Mouse (Mus musculus) intestine, embryonic 14.5 days (tissue): Measurements from ENCODE around the gene R3hcc1l. TPM values are rescaled to one million over a fixed set of nuclear protein-coding genes. Genes with fewer than 3 reads are reported as not detected.

Experiments used
- ATAC-seq: fragments of 200-750 bp; cut with Nextera tagmentation; replicated peaks from 2 replicates; pipeline ENCODE4 v1.8.0; 2017; ENCODE audit warnings: low read depth, moderate number of reproducible peaks, moderate TSS enrichment, moderate library complexity; ENCODE audit not compliant: low FRiP score, low TSS enrichment
- DNase-seq: peaks from one replicate; pipeline ENCODE4 v3.0.0-alpha.2; 2018; ENCODE audit warnings: low spot score
- H3K27ac ChIP-seq: fragments of 300-500 bp; sonication (generic); 2 replicates; pipeline ENCODE4 v1.5.1; 2014; ENCODE audit warnings: low read depth, mild to moderate bottlenecking, control low read depth
- H3K27me3 ChIP-seq: fragments of 300-500 bp; sonication (generic); replicated peaks from 2 replicates; pipeline ENCODE4 v1.6.1; 2014; ENCODE audit warnings: low read length, control low read depth; ENCODE audit not compliant: control insufficient read depth, insufficient read depth
- H3K36me3 ChIP-seq: fragments of 300-500 bp; sonication (generic); 2 replicates; pipeline ENCODE4 v1.6.1; 2014; ENCODE audit warnings: low read length, control low read depth; ENCODE audit not compliant: control insufficient read depth, insufficient read depth
- H3K4me1 ChIP-seq: fragments of 300-500 bp; sonication (generic); replicated peaks from 2 replicates; pipeline ENCODE4 v1.6.1; 2014; ENCODE audit warnings: low read length, control low read depth, mixed read lengths; ENCODE audit not compliant: control insufficient read depth, insufficient read depth
- H3K4me2 ChIP-seq: fragments of 300-500 bp; sonication (generic); 2 replicates; pipeline ENCODE4 v1.6.1; 2014; ENCODE audit warnings: low read length
- H3K4me3 ChIP-seq: fragments of 300-500 bp; sonication (generic); 2 replicates; pipeline ENCODE4 v1.5.1; 2014; ENCODE audit warnings: low read depth, low read length, control low read depth, mixed read lengths
- H3K9ac ChIP-seq: fragments of 300-500 bp; sonication (generic); 2 replicates; pipeline ENCODE4 v1.6.1; 2014; ENCODE audit warnings: mild to moderate bottlenecking, low read length
- H3K9me3 ChIP-seq: fragments of 300-500 bp; sonication (generic); 2 replicates; pipeline ENCODE4 v1.6.1; 2016; ENCODE audit warnings: low read length, control low read depth; ENCODE audit not compliant: control insufficient read depth
- WGBS: fragments of 180-500 bp; shearing (Covaris S2); extraction: QIAGEN DNeasy Blood & Tissue Kit; methylation state at CpG from one replicate; pipeline ENCODE4 v1.1.7; 2014; 5-methylcytosine and 5-hydroxymethylcytosine counted together
- polyA plus RNA-seq: library from polyadenylated mRNA; unstranded; fragments of >200 nt; fragmentation: Nextera tagmentation; extraction: Ambion mirVana; gene quantifications from 2 replicates; pipeline ENCODE4 v1.2.1, GENCODE M21; 2014

Gene R3hcc1l
- polyA plus RNA-seq, 1 experiment from 2014 or later, result 21.3 TPM

- no peak for DNase-seq
- Histone ChIP-seq H3K36me3 (peaks cover 17% of the 10 kb centered on the region), H3K9me3 (no peaks in the 10 kb centered on the region), H3K9ac (no peak overlapping the region), H3K27ac (no peak overlapping the region), H3K4me2 (no peak overlapping the region), H3K4me3 (no peak overlapping the region), H3K27me3 (no peaks in the 10 kb centered on the region), H3K4me1 (no peaks in the 10 kb centered on the region)
- WGBS, result 87% methylated on average over 3 of the region's 3 CpGs
- ATAC-seq, result no peak
Measured at GRCm38 (mm10) chr19:42563726-42564270, 45.2 kb downstream of the R3hcc1l start.

- no peak for ATAC-seq
- 88% methylated on average over 4 of the region's 4 CpGs for WGBS
Measured at GRCm38 (mm10) chr19:42566283-42567019, 47.9 kb downstream of the R3hcc1l start.

GRCm38 (mm10) chr19:42567020-42567419 is 48.5 kb downstream of the R3hcc1l start:
- Histone ChIP-seq H3K4me1 (no peaks in the 10 kb centered on the region), H3K36me3 (peaks cover 17% of the 10 kb centered on the region), H3K27me3 (no peaks in the 10 kb centered on the region), H3K9ac (no peak overlapping the region), H3K9me3 (no peaks in the 10 kb centered on the region), H3K4me3 (no peak overlapping the region), H3K27ac (no peak overlapping the region), H3K4me2 (no peak overlapping the region)
- no peak for ATAC-seq
- DNase-seq, result no peak

More at GRCm38 (mm10) chr19:42566283-42567019, 47.9 kb downstream of the R3hcc1l start:
- no peak overlapping the region for H3K27ac ChIP-seq
- H3K4me1 ChIP-seq, result no peaks in the 10 kb centered on the region
- no peak for DNase-seq
- no peak overlapping the region for H3K4me3 ChIP-seq
- H3K36me3 ChIP-seq, result peaks cover 17% of the 10 kb centered on the region
- no peaks in the 10 kb centered on the region for H3K9me3 ChIP-seq
- no peaks in the 10 kb centered on the region for H3K27me3 ChIP-seq
- no peak overlapping the region for H3K9ac ChIP-seq
- H3K4me2 ChIP-seq, result no peak overlapping the region

GRCm38 (mm10) chr19:42569076-42569475 is 50.5 kb downstream of the R3hcc1l start:
- Histone ChIP-seq H3K4me2 (no peak overlapping the region), H3K4me1 (no peaks in the 10 kb centered on the region), H3K4me3 (no peak overlapping the region), H3K36me3 (no peaks in the 10 kb centered on the region; the same call in 1 of the 2 replicates), H3K27me3 (no peaks in the 10 kb centered on the region), H3K9ac (no peak overlapping the region), H3K27ac (no peak overlapping the region), H3K9me3 (no peaks in the 10 kb centered on the region)
- no peak for DNase-seq
- 73% methylated on average over 2 of the region's 2 CpGs for WGBS
- ATAC-seq, result no peak

GRCm38 (mm10) chr19:42571291-42571690 is 52.7 kb downstream of the R3hcc1l start:
- Histone ChIP-seq H3K27ac (no peak overlapping the region), H3K4me3 (no peak overlapping the region), H3K4me1 (no peaks in the 10 kb centered on the region), H3K9me3 (no peaks in the 10 kb centered on the region), H3K4me2 (no peak overlapping the region), H3K36me3 (peaks cover 4% of the 10 kb centered on the region; the same call in 1 of the 2 replicates), H3K9ac (no peak overlapping the region), H3K27me3 (no peaks in the 10 kb centered on the region)
- DNase-seq (no peak), ATAC-seq (no peak)
- 77% methylated on average over 4 of the region's 4 CpGs for WGBS

- Histone ChIP-seq H3K4me3 (no peak overlapping the region), H3K4me1 (no peaks in the 10 kb centered on the region), H3K9me3 (no peaks in the 10 kb centered on the region), H3K9ac (no peak overlapping the region), H3K27ac (no peak overlapping the region), H3K27me3 (no peaks in the 10 kb centered on the region), H3K36me3 (peaks cover 4% of the 10 kb centered on the region; the same call in 1 of the 2 replicates), H3K4me2 (no peak overlapping the region)
- no peak for ATAC-seq
- no peak for DNase-seq
- WGBS, result 84% methylated on average over 2 of the region's 2 CpGs
Measured at GRCm38 (mm10) chr19:42575317-42575716, 56.8 kb downstream of the R3hcc1l start.

GRCm38 (mm10) chr19:42576856-42577255 is 58.3 kb downstream of the R3hcc1l start:
- H3K4me2 ChIP-seq, result no peak overlapping the region
- no peak for ATAC-seq
- no peaks in the 10 kb centered on the region for H3K9me3 ChIP-seq
- H3K36me3 ChIP-seq, result peaks cover 4% of the 10 kb centered on the region; the same call in 1 of the 2 replicates
- no peak overlapping the region for H3K4me3 ChIP-seq
- H3K27ac ChIP-seq, result no peak overlapping the region
- H3K27me3 ChIP-seq, result no peaks in the 10 kb centered on the region
- WGBS, result 57% methylated on average over 1 of the region's 1 CpGs
- H3K9ac ChIP-seq, result no peak overlapping the region
- no peak for DNase-seq
- no peaks in the 10 kb centered on the region for H3K4me1 ChIP-seq

GRCm38 (mm10) chr19:42578631-42579030 is 60.1 kb downstream of the R3hcc1l start:
- 65% methylated on average over 4 of the region's 4 CpGs for WGBS
- peaks cover 10% of the 10 kb centered on the region for H3K36me3 ChIP-seq
- no peak overlapping the region for H3K27ac ChIP-seq
- DNase-seq (no peak), ATAC-seq (no peak)
- no peak overlapping the region for H3K4me2 ChIP-seq
- H3K27me3 ChIP-seq, result no peaks in the 10 kb centered on the region
- no peak overlapping the region for H3K9ac ChIP-seq
- no peak overlapping the region for H3K4me3 ChIP-seq
- H3K4me1 ChIP-seq, result no peaks in the 10 kb centered on the region
- H3K9me3 ChIP-seq, result no peaks in the 10 kb centered on the region

- Histone ChIP-seq H3K9ac (no peak overlapping the region), H3K4me1 (no peaks in the 10 kb centered on the region), H3K9me3 (no peaks in the 10 kb centered on the region), H3K36me3 (peaks cover 22% of the 10 kb centered on the region), H3K27ac (no peak overlapping the region), H3K27me3 (no peaks in the 10 kb centered on the region), H3K4me2 (no peak overlapping the region), H3K4me3 (no peak overlapping the region)
- WGBS, result 32% methylated on average over 4 of the region's 4 CpGs
- ATAC-seq, result no peak
- no peak for DNase-seq
Measured at GRCm38 (mm10) chr19:42580701-42581100, 62.1 kb downstream of the R3hcc1l start.
